Mouse (Mus musculus): ENCODE measurements at regions not wholly inside any gene's neighbourhood (a gene's known extent, or its start where the extent isn't known, plus 50 kb on each side); places are given as distances from the start of the nearest gene placed in this dataset.

DNA sequence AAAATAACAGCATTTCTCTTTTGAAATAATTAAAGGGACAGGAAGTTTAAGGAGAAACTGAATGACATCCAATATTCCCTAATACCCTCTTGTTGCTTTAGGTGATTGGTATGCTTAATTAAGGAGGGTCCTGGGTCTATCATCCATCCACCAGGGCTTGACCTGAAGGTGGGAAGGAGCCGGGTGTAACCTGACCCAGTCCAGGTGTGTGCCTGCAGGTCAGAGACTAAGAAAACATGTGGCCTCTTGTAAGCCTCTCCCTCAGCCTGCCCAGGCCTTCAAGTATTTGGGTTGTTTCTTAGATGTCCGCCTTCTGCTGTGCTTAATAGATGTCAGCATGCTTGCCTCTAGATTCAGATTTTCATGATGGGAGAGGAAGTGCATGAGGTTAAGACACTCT lies 74.7 kb upstream of the Gm10295 start:
- no peaks in the 10 kb centered on the region for H3K9me3 ChIP-seq
- 89% methylated on average over 2 of the region's 2 CpGs for WGBS
- H3K4me1 ChIP-seq, result no peaks in the 10 kb centered on the region
- H3K36me3 ChIP-seq (replicated peaks), result no peaks in the 10 kb centered on the region
- no peak overlapping the region for H3K4me3 ChIP-seq
- H3K9ac ChIP-seq, result no peak overlapping the region
- H3K27ac ChIP-seq, result no peak overlapping the region
- peaks cover 2% of the 10 kb centered on the region; the same call in 1 of the 2 replicates for H3K27me3 ChIP-seq (replicated peaks)
- H3K4me2 ChIP-seq, result no peak overlapping the region
- ATAC-seq (replicated peaks), result no peak

DNA sequence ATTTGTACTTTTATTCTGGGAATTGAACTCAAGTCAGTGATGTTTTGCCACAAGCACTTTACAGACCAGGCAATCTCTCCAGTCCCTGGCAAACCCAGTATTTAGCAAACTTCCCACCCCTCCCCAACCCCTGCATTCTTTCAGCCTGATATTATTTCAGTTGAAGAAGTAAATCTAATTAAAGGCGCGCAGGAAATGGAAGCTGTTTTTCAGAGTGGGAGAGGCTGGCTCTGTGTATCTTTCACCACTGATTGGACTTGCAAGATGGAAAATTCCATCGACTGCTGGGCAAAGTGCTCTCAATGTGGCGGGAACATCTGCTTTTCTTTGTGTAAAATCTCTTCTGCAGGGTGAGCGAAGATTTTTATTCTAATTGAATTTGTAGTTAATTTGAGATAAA lies 68.0 kb upstream of the Gm10295 start:
- Histone ChIP-seq H3K9ac (no peak overlapping the region), H3K27ac (no peak overlapping the region), H3K4me3 (no peak overlapping the region), H3K4me1 (no peaks in the 10 kb centered on the region), H3K27me3 (replicated peaks) (peaks cover 3% of the 10 kb centered on the region; the same call in 1 of the 2 replicates), H3K36me3 (replicated peaks) (no peaks in the 10 kb centered on the region), H3K9me3 (no peaks in the 10 kb centered on the region), H3K4me2 (no peak overlapping the region)
- WGBS, result 80% methylated on average over 5 of the region's 5 CpGs
- ATAC-seq (replicated peaks), result no peak

- no peak for ATAC-seq (replicated peaks)
- H3K27ac ChIP-seq, result no peak overlapping the region
- WGBS, result 76% methylated on average over 3 of the region's 3 CpGs
These were observed 67.6 kb upstream of the Gm10295 start for GRCm38 (mm10) chr7:71418856-71419255.

DNA sequence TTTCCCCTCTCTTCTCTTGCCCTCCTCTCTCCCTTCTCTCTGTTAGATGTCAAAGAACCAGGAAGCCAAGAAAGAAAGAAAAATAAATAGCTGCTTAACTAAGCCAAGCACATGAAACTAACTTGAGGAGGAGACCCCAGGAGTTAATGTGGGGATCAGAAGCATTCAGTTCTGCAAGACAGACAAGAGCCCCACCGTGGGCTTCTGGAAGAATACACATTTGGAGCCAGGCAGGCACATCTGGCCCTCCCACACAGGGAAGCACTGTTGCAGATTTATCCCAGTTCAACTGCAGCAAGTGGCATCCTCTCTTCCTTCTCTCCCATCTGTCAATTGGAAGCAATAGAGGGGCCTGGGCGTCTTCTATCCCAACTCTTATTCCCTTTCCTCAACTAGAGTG lies 63.5 kb upstream of the Gm10295 start:
- no peak overlapping the region for H3K27ac ChIP-seq
- H3K4me1 ChIP-seq, result peaks cover 9% of the 10 kb centered on the region
- no peaks in the 10 kb centered on the region for H3K36me3 ChIP-seq (replicated peaks)
- peaks cover 15% of the 10 kb centered on the region; the same call in 1 of the 2 replicates for H3K27me3 ChIP-seq (replicated peaks)
- H3K4me2 ChIP-seq, result no peak overlapping the region
- no peak overlapping the region for H3K4me3 ChIP-seq
- no peak overlapping the region for H3K9ac ChIP-seq
- no peaks in the 10 kb centered on the region for H3K9me3 ChIP-seq
- no peak for ATAC-seq (replicated peaks)
- 63% methylated on average over 2 of the region's 2 CpGs for whole genome bisulfite sequencing

More at GRCm38 (mm10) chr7:71418856-71419255, 67.6 kb upstream of the Gm10295 start:
- no peak overlapping the region for H3K4me3 ChIP-seq
- H3K4me1 ChIP-seq, result no peaks in the 10 kb centered on the region
- H3K9ac ChIP-seq, result no peak overlapping the region
- peaks cover 3% of the 10 kb centered on the region; the same call in 1 of the 2 replicates for H3K27me3 ChIP-seq (replicated peaks)
- H3K4me2 ChIP-seq, result no peak overlapping the region
- H3K9me3 ChIP-seq, result no peaks in the 10 kb centered on the region
- H3K36me3 ChIP-seq (replicated peaks), result no peaks in the 10 kb centered on the region

- Histone ChIP-seq H3K4me3 (no peak overlapping the region), H3K27ac (no peak overlapping the region), H3K27me3 (replicated peaks) (peaks cover 19% of the 10 kb centered on the region), H3K9me3 (no peaks in the 10 kb centered on the region), H3K9ac (no peak overlapping the region), H3K36me3 (replicated peaks) (no peaks in the 10 kb centered on the region), H3K4me2 (no peak overlapping the region), H3K4me1 (peaks cover 9% of the 10 kb centered on the region)
- ATAC-seq (replicated peaks), result no peak
- 88% methylated on average over 6 of the region's 6 CpGs for WGBS
These were observed 61.8 kb upstream of the Gm10295 start for GRCm38 (mm10) chr7:71413121-71413520.

GRCm38 (mm10) chr7:71412079-71412478 lies 60.8 kb upstream of the Gm10295 start:
- peak overlapping the region; percentile 33 for H3K4me3 ChIP-seq
- WGBS, result 3% methylated on average over 12 of the region's 12 CpGs
- H3K4me1 ChIP-seq, result peaks cover 9% of the 10 kb centered on the region
- no peak overlapping the region; the same call in 1 of the 2 replicates for H3K27ac ChIP-seq
- H3K4me2 ChIP-seq, result peak overlapping the region; percentile 54
- ATAC-seq (replicated peaks), result peak; percentile 83
- H3K27me3 ChIP-seq (replicated peaks), result peaks cover 19% of the 10 kb centered on the region
- no peaks in the 10 kb centered on the region for H3K36me3 ChIP-seq (replicated peaks)
- H3K9me3 ChIP-seq, result no peaks in the 10 kb centered on the region
- no peak overlapping the region; the same call in 1 of the 2 replicates for H3K9ac ChIP-seq

DNA sequence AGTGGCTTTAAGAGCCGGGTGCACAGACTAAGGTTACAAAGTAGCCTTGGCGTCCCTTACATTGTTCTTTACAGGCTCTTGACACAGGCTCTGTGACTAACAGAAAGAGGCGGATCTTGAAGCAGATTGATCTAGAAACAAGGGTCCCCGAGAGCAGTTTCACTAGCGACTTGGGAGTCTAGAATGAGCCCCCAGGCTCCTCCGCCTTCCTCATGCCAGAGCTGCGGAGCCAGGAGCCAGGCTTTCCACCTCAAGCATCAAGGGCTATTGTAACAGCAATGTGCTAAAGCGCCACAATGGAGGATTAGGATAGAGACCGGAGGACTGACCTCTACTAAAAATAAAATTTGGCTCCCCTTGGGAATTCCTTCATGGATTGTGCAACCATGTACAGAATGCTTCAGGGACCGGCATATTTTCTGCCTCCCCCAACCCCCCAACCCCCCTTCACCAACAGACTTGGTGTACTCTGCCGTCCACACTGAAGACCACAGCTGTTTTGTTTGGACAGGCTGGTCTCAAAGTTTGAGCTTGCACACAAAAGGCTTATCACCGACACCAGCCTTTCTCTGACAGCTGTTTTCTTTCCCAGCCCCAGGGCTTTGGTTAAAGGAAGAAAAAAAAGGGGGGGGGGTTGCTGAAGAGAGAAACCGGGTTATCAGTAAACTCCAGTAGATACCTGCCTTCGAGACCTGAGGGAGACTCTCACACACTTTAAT lies 60.2 kb upstream of the Gm10295 start:
- H3K27ac ChIP-seq, result no peak overlapping the region; the same call in 1 of the 2 replicates
- 2% methylated on average over 14 of the region's 14 CpGs for WGBS

GRCm38 (mm10) chr7:71409903-71410302 lies 58.6 kb upstream of the Gm10295 start:
- 74% methylated on average over 9 of the region's 9 CpGs for WGBS

More for the DNA sequence above, 60.2 kb upstream of the Gm10295 start:
- peak; percentile 69 for ATAC-seq (replicated peaks)
- H3K9me3 ChIP-seq, result no peaks in the 10 kb centered on the region
- H3K36me3 ChIP-seq (replicated peaks), result no peaks in the 10 kb centered on the region
- peaks cover 19% of the 10 kb centered on the region for H3K27me3 ChIP-seq (replicated peaks)
- peaks cover 9% of the 10 kb centered on the region for H3K4me1 ChIP-seq
- H3K4me3 ChIP-seq, result peak overlapping the region; percentile 33
- no peak overlapping the region; the same call in 1 of the 2 replicates for H3K9ac ChIP-seq
- peak overlapping the region; percentile 54 for H3K4me2 ChIP-seq

DNA sequence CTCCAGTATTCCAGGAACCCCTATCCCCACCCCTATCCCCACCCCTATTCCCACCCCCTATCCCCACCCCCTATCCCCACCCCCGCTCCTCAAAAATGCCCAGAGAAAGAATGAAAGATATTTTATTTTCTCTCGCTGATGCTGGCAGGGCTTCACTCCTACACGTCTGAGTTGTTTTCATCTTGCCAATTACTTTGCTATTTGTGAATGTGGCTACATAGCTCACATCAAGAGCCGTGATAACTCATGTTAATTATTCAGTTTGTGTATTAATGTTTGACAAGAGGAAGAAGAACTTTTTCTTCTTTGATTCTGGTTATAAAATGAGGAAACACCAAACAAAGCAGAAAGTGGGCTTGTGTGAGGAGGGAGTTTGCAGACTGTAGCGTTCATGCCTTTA lies 57.8 kb upstream of the Gm10295 start:
- H3K9me3 ChIP-seq, result no peaks in the 10 kb centered on the region
- no peak overlapping the region for H3K9ac ChIP-seq
- H3K36me3 ChIP-seq (replicated peaks), result no peaks in the 10 kb centered on the region
- H3K4me1 ChIP-seq, result peaks cover 9% of the 10 kb centered on the region
- H3K4me3 ChIP-seq, result no peak overlapping the region
- WGBS, result 57% methylated on average over 5 of the region's 5 CpGs
- H3K27ac ChIP-seq, result no peak overlapping the region
- H3K4me2 ChIP-seq, result no peak overlapping the region
- ATAC-seq (replicated peaks), result no peak
- peaks cover 19% of the 10 kb centered on the region for H3K27me3 ChIP-seq (replicated peaks)

More at GRCm38 (mm10) chr7:71409903-71410302, 58.6 kb upstream of the Gm10295 start:
- H3K9me3 ChIP-seq, result no peaks in the 10 kb centered on the region
- no peak for ATAC-seq (replicated peaks)
- no peak overlapping the region for H3K27ac ChIP-seq
- H3K4me3 ChIP-seq, result no peak overlapping the region
- H3K36me3 ChIP-seq (replicated peaks), result no peaks in the 10 kb centered on the region
- peaks cover 9% of the 10 kb centered on the region for H3K4me1 ChIP-seq
- no peak overlapping the region for H3K4me2 ChIP-seq
- no peak overlapping the region for H3K9ac ChIP-seq
- H3K27me3 ChIP-seq (replicated peaks), result peaks cover 19% of the 10 kb centered on the region

GRCm38 (mm10) chr7:71406283-71406682 lies 55.0 kb upstream of the Gm10295 start:
- Histone ChIP-seq H3K36me3 (replicated peaks) (no peaks in the 10 kb centered on the region), H3K4me3 (no peak overlapping the region), H3K9ac (no peak overlapping the region), H3K4me1 (peaks cover 1% of the 10 kb centered on the region), H3K4me2 (no peak overlapping the region), H3K27me3 (replicated peaks) (peaks cover 16% of the 10 kb centered on the region), H3K27ac (no peak overlapping the region), H3K9me3 (no peaks in the 10 kb centered on the region)
- WGBS, result 64% methylated on average over 8 of the region's 8 CpGs
- no peak for ATAC-seq (replicated peaks)
